Mouse (Mus musculus): ENCODE measurements at regions not wholly inside any gene's neighbourhood (a gene's known extent, or its start where the extent isn't known, plus 50 kb on each side); places are given as distances from the start of the nearest gene placed in this dataset.

DNA sequence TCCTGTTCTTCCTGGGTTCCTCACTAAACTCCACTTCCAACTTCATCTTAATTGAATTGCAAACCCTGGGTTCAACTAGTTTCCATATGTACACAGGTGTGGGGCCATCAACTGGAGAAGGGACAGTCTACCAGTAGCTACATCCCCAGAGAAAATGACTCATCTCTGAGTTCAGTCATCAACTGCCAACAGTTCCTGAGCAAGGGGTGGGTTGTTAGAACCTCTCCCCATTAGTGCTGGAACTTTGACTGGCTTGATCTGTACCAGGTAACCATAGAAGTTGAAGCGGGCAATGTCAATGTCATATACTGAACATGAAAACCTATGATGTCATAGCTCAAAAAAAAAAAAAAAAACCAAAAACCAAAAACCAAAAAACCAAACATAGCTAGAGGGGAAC, 69.8 kb downstream of the Gm21750 start:
- DNase-seq (ENCODE audit: low spot score) = no peak

DNA sequence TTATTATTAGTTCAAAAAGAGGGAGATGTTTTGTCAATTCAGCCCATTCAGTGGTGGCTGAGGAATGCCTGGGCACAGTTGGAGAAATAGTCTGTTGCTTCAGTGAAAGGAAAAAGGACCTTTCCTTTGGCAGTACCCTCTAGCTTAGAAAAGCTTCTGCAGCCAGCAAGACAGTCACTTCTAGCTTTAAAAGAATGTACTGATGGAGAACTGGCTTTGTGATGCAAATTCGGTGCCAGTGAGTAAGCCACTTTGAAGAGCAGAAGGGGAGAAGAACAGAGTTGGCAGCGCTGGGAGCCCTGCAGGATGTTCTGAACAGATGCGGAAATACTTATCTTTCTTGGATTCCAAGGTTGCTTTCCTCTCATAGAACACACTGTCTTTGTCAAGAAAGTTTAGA, 71.1 kb downstream of the Gm21750 start:
- DNase-seq (ENCODE audit: low spot score) = peak; percentile 3

DNA sequence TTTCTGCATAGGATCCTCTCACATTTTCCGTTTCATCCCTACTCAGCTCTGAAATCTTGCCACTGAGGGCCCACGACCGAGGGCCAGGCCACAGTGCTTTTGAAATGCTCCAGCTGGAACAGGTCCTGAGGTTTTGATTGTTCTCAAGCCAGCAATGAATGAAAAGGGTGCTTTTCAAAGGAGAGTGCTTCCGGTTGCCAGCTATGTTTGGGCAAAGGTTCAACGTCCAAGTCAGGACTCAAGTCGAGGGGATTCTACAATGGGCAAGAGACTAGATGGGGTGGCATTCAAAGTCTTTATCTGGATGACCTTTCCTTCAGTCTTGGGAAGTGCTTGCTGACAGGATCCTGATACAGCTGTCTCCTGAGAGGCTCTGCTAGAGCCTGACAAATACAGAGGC, 89.8 kb downstream of the Gm21750 start:
- no peak for DNase-seq (ENCODE audit: low spot score)

DNA sequence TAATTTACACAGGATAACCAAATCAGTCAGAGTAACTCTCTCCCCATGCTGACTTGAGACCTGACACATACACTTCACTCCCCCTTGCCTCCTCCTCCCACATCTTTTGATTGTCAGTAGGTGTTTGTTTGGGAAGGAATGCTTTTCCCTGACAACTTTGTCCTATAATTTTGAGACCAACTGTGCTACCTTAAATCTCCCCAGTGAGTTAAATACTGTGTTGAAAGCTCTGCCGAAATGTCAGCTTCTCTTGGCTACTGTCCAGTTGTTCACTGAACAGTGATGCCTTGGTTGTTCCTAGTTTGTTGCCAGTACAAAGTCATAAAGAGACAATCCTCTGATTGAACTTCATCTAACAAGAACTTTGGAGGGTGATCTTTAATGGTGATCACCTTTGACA, 99.0 kb downstream of the Gm21750 start:
- no peak for DNase-seq (ENCODE audit: low spot score)

DNA sequence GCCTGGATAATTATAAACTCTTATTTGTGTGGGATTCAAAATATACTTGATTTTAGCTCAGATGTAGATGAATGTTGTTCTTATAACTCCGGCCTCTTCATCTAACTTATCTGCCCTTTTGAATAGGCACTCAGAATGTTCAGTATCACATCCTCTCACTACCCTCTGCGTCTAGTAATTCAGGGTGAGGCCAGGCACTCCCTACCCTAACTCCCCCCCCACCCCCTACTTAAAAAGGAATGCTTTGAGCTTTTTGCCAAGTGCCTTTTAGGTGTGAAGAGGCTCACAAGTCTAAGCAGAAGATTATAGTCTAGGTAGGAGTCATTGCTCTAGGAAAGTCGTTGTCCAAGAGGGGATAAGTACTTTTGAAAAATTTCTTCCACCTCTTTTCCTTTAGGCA, 111.9 kb downstream of the Gm21750 start:
- DNase-seq (ENCODE audit: low spot score) = no peak

DNA sequence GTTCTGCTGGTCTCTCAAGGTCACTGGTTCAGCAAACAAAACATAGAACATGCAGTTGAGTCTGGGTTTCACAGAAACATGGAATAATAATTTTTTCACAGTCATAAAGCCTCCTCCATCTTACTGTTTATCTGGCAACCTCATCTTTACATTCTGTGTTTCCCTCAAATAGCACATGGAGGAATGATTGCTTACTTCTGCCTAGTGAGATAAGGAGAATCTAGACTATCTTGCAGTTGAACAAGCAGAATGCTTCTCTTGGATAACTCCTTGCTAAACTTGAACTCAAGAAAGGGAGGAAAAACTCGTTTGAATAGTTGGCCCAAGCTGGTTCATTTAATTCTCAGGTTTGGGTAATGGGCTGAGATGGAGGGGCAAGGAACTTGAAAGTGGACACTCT, 112.8 kb downstream of the Gm21750 start:
- DNase-seq (ENCODE audit: low spot score) = no peak

DNA sequence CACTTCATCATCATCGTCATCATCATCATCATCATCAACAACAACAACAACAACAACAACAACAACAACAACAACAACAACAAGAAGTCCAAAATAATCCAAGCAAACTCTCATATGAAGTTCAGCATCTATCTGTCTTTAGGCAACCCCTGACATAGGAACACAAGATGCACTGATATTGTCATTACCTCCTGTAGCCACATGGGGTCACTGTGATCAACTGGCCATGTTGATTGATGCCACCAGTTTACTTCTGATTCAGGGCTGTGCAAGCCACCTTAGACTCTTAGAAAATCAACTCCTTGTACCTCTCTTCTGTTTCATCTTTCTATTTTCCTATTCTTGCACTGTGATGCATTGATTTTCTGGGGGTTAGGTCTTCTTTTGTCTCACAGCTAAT, 115.0 kb downstream of the Gm21750 start:
- DNase-seq (ENCODE audit: low spot score) = no peak

DNA sequence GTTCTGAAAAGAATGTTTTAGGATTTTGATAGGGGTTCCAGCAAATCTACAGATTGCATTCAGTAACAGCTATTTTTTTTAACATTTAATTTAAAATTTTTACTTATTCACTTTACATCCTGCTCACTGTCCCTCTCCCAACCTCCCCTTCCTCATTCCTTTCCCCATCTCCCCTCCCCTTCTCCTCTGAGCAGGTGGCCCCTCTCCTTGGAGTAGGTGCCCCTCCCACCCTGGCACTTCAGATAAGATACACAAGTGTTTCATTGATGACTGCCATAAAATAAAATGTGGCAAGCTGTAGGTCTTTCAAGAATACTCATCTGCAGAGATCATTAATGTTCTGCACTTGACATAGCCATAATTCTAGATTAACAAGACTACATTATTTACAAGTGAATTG, 146.1 kb downstream of the Gm21750 start:
- no peak for DNase-seq (ENCODE audit: low spot score)

DNA sequence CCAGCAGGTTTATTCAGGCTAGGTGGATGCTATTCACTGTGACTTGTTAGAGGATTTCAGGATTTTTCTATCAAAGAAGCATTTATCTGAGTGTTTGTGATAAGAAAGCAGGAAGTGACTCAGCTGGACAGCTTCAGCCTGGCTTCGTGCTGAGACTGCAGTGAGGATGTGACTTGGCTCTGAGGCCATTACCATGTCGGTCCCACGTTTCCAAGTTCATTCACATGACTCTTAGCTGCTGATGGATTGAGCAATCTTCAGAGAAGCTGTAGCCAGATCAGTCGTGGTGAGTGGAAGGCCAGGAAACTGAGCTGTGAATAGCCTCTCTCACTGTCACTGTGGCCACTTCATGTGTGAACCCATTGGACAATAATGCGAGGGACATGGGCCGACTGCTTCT, 177.9 kb downstream of the Gm21750 start:
- peak; percentile 12 for DNase-seq (ENCODE audit: low spot score)

DNA sequence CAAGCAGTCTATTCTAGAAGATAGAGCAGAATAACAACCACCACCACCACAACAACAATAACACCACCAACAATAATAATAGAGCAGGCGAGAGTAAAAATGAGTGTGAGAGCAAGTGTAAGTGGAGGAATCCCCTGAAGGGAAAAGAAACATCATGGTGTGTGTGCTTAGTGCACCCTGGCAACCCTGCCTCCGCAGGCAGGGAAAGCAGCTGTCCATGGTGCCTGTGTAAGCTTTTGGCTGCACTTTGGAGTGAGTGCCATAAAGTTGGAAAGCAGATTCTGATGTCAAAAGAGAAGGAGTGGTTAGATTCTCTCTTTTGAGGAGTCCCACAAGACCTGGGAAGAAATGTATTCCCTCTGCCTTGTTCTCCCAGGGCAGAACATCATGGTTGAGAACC, 200.8 kb downstream of the Gm21750 start:
- DNase-seq (ENCODE audit: low spot score) = no peak

DNA sequence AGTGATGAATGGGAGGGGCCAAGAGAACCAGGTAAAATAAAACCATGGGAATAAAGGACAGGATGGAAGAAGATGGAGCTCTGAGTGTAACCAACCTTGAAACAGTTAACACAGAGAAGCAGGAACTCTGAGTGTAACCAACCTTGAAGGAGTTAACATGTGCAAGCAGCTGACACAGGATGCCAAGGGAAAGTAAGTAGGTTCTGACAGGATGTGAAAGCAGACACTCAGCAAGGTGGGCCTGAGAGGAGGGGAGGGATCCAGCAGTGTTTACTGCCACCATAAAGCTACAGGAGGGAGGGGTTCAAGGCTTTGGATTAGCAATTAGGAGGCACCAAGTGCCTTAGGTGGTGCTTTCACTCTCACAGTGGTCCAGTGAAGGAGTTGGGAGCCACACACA, 213.3 kb downstream of the Gm21750 start:
- no peak for DNase-seq (ENCODE audit: low spot score)

DNA sequence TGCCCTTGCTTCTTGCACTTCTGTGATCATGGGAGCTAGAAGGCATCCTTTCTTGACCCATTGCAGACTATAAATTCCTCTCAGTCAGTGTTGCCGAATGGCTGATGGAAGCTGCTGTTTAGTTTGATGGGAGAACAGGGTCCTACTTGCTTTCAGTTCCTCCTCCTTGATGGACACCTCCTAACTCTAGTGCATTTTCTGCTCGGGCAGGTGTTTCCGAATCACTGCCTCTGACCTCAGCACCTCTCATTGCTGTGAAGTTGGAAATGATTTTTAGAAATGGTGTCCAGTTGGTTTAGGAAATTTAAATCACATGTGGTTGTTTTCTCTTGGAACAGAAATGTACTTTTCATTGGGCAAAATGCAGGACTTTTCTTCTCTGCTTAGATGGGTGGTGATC, 214.9 kb downstream of the Gm21750 start:
- DNase-seq (ENCODE audit: low spot score) = no peak

DNA sequence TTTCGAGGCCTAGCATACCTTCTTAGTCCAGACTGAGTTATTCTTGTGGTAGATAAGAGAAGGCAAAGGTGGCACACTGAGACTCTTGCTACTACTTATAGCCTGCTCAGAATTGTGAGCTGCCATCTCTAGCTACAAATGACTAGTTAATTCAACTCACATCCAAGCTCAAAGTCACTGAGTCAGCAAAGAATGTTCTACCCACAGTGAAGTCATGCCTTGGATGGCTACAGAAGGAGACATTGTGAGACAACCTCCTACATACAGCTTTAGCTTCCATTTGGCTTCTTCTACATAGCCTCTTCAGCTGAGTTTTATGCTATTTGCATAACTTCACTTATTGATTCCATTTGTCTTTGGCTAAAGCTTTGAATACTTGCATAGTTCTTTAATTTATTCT, 217.2 kb downstream of the Gm21750 start:
- no peak for DNase-seq (ENCODE audit: low spot score)

DNA sequence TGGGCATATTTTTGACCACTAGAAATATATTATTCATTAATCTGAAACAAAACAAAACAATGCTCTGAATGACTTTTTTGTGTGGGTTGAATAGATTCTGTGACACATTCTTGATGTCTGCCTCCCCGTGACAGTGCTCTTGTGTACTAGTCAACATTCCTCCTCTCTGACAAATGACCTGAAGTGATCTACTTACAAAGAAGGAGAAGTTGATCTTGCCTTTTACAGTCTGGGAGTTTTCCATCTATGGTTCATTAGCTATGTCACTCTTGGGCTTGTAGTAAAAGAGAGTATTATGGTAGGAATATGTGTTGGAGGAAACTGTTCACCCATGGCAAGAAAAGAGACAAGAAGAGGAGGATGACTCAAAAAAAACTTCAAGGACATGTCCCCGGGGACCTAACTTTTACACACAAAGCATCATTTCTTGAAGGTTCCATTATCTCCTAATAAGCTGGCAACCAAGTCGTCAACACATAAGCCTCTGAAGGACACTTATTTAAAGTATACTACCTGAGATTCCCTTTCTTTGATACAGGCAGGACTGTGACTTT, 217.9 kb downstream of the Gm21750 start:
- DNase-seq (ENCODE audit: low spot score) = no peak

DNA sequence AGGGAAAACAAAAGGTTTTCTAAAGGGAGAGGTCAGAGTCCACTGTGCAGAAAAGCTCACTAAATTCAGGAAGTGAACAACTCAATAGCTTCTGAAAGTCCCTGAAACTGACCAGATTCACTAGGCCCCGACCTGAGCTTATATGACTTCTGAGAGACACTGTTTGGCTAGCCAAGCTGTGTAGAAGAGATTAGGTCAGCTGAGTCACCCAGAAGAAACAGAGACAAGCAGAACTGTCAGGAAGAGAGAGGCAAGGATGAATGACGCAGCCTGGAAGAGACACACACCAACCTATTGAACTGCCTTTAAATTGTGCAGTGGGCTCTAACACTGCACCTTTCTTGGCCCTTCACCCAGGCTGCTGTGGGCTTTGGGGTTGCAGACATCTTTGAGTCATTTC, 230.4 kb downstream of the Gm21750 start:
- no peak for DNase-seq (ENCODE audit: low spot score)

DNA sequence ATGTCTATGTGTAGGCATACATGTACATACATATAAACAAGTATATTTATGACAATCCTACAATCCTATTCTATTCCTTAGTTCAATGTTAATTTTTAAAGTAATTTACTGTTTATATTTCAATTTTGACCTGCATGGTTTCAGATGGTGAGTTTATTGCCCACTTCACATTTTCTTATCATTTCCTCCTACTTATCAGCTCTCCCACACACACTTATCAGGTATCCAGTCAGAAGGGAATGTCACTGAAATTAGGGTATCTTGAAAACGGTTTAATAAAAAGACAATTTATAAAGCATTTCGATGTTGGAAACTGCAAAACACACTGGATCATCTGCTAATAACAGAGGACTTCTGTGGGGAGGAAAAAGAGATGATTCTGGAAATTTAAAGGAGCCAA, 233.8 kb downstream of the Gm21750 start:
- no peak for DNase-seq (ENCODE audit: low spot score)

DNA sequence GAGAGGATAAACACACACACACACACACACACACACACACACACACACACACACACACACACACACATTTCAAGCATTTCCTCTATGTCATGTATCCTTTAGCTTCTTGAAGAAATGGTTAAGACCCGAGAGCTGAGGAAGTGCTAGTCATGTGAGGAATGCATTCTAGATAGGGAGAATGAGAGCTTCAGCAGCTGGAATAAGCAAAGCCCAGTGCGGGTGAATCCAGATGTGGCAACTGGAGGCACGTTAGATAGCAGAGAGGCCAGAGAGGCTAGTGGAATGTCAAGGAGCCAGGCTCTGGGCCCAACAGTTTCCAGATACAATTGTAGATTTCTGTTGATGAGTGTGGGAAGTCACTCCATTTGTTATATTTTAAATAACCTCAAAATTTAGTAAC, 234.2 kb downstream of the Gm21750 start:
- no peak for DNase-seq (ENCODE audit: low spot score)

DNA sequence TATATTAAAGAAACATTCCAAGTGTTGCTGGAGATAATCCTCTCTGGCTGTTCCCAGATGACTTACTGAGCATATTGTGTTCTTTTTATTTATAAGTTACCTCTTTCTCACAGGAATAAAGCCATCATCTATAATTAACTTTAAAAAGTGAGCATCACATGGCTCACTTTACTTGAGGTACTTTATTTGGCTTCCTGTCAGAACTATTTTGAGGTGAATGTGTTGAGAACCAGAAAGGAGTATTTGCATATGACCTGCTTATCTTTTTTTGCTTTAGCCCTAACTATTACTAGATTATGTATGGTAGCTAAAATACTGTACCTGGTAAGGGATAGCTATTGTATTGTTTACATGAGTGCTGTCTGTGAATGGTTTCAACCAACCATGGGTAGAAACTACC, 238.1 kb downstream of the Gm21750 start:
- DNase-seq (ENCODE audit: low spot score) = no peak

DNA sequence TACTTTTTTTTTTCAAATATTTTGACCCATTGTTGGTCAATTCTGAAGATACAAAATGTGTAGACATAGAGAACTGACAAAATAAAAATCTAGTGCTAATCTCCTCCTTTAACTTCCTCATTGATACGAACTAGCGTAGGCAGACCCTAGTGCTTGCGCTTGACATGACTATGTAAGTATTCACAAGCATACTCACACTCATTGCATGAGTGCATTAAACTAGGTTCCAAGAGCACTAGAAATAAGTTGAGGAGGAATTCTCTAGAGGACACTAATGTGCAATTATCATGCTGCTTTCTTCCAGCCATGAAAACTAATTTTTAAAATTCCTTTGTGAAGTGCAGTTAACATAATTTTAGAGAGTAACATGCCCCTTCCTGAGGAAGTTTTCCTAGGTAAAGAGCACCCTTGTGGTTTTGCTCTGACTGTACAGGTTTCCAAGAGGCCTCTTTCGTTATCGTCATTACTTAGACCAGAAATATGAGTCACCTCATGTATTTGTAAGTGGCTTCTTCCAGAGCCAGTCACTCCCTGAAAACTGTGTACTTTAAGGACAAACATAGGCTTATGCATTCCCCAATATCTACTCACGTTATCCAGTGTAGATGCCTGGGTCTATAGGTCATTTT, 241.2 kb downstream of the Gm21750 start:
- no peak for DNase-seq (ENCODE audit: low spot score)

DNA sequence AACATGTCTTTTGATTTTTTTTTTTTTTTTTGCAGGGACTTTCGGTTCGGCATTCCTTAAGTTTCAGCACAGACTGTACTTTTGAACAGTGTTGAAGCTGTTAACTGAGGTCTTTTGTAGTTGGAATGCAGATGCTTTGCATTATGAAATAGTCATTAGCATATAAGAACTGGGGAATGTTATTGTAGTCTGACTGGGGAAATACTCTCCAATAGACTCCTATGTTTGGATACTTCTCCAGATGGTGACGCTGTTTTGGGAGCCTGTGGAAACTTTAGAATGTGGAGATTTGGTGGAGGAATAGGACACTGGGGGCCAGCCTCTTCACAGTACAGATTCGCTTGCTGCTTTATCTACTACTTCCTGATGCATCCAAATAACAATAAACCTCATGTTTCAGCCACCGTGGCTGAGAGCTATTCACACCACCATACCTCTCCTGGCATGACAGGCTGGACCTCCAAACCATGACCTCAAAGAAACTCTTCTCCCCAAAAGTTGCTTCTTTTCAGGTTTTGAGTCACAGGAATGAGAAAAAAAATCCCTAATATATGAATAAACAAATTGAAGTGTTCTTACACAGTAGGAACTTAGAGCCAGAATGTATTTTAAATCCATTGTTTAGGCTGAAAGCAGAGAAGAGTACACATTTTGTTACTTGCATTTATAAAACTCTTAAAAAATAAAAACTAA, 252.9 kb downstream of the Gm21750 start:
- DNase-seq (ENCODE audit: low spot score) = no peak

DNA sequence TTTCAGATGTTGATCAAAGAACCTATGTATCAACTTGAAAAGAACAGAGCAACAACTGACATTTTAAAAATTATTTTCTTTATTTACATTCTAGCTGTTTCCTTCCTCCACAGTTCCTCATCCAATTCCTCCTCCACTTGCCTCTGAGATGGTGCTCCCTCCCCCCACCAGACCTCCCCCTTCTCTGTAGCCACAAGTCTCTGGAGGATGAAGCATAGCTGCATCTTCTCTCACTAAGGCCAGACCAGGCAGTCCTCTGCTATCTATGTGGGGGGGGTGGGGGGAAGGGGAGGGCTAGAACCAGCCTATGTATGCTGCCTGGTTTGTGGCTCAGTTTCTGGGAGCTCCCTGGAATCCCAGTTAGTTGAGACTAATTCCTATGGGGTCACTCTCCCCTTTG, 255.0 kb downstream of the Gm21750 start:
- DNase-seq (ENCODE audit: low spot score) = no peak

DNA sequence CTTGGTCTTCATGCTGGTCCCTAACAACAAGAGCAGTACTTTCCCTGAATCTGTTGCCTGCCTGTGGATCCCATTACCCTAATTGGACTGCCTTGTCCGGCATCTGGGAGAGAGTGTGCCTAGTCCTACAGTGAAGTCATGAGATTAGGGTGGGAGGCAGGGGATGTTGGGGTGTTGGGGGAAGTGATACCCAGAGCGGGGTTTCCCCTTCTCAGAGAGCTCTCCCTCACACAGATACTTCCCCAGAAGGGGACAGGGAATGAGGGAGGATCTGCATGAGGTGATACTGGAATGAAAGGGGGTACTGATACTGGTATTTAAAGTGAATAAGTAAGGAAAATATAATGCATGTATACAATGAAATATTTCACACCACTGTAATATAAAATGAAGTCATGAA, 270.1 kb downstream of the Gm21750 start:
- DNase-seq (ENCODE audit: low spot score) = no peak

DNA sequence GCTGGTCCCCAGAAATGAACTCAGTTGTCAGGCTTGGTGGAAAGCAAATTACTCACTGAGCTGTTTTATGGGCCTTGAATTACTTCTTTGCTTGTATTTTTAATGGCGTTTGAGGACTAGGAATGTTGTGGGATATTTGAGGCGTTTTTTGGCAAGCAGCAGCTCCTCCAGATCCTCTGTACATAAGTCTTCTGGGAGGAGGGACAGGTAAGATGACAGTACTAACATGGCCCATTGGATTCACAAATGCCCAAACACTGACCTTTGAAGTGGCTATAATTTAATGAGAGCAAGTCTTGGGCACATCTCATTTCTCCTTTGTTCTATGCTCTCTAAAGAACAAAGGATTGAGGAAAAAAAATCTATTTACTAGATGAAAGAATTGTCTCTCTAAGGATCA, 286.3 kb downstream of the Gm21750 start:
- DNase-seq (ENCODE audit: low spot score) = no peak

DNA sequence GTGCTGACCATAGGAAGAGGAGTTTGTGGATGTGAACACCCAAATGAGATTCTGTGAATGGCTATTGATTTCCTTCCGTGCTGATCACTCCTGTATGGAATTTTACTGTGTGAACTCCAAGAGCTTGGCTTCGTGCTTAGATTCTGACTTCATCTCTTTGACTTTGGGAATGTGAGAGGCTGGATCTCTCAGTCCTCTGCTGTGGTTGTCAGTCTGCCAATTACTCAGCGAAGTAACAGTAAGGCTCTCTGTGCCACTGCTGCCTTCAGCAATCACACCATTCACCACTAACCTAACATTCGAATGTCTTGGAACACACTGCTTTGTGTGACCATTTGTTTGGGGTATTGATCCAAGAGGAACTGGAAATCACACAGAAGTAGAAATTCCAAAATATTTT, 291.5 kb downstream of the Gm21750 start:
- DNase-seq (ENCODE audit: low spot score) = no peak

Data from ovary, adult 18-20 months (tissue).